Mouse (Mus musculus): ENCODE results near the gene Ephb2. TPM values are rescaled to one million over a fixed set of nuclear protein-coding genes. Genes with fewer than 3 reads are reported as not detected.
A peak's percentile ranks its signal among the peaks of the same experiment; 100 is the strongest.

Gene Ephb2
- polyA plus RNA-seq, 1 experiment from 2014 or later = 8.7 TPM

- H3K36me3 ChIP-seq = no peaks in the 10 kb centered on the region
- H3K4me3 ChIP-seq (replicated peaks) = no peak overlapping the region
- no peaks in the 10 kb centered on the region for H3K9me3 ChIP-seq (replicated peaks)
- no peak for ATAC-seq (replicated peaks; ENCODE audit: low FRiP score)
- H3K4me1 ChIP-seq = peaks cover 88% of the 10 kb centered on the region
- H3K9ac ChIP-seq = no peak overlapping the region
- no peaks in the 10 kb centered on the region for H3K27me3 ChIP-seq
- no peak overlapping the region; the same call in 1 of the 2 replicates for H3K27ac ChIP-seq
- no peak overlapping the region for H3K4me2 ChIP-seq
- 44% methylated on average over 4 of the region's 4 CpGs for WGBS
Observed at GRCm38 (mm10) chr4:136735856-136736255, 99.9 kb downstream of the Ephb2 start.

DNA sequence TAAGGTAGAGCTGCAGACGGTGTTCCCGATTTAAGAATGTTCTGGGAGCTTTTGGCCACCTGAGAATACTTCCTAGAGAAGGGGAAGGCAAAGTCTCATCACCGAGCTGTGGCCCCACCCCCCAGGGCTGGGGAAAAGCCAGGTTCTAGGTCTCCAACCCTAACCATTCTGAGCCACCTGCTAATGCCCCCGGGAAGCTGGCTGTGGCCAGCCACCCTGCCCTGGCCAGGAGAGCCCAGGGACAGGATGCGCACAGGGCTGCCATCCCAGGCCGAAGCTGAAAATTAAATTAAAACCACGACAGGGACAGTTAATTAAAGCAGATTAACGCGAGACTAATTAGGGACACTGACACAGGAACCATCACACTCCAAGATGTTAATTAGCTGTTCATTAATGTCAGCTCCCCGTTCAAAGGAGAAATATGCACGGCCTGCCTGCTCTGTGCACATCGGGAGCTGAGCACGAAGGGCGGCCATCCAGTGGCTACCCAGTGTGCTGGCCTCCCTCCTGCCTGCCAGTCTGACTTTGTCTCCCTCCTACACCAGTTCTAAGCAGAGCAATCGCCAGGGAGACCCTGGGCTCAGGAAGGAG is 101.5 kb downstream of the Ephb2 start:
- no peaks in the 10 kb centered on the region for H3K27me3 ChIP-seq
- H3K4me2 ChIP-seq = no peak overlapping the region
- H3K9me3 ChIP-seq (replicated peaks) = no peaks in the 10 kb centered on the region
- no peak overlapping the region for H3K4me3 ChIP-seq (replicated peaks)
- ATAC-seq (replicated peaks; ENCODE audit: low FRiP score) = no peak
- peaks cover 83% of the 10 kb centered on the region for H3K4me1 ChIP-seq
- H3K9ac ChIP-seq = no peak overlapping the region
- no peak overlapping the region for H3K27ac ChIP-seq
- WGBS = 67% methylated on average over 15 of the region's 15 CpGs
- H3K36me3 ChIP-seq = no peaks in the 10 kb centered on the region

- no peak overlapping the region for H3K9ac ChIP-seq
- H3K27me3 ChIP-seq = no peaks in the 10 kb centered on the region
- 35% methylated on average over 11 of the region's 11 CpGs for WGBS
- H3K9me3 ChIP-seq (replicated peaks) = no peaks in the 10 kb centered on the region
- peak overlapping the region; percentile 86 for H3K27ac ChIP-seq
- H3K4me3 ChIP-seq (replicated peaks) = no peak overlapping the region
- ATAC-seq (replicated peaks; ENCODE audit: low FRiP score) = no peak
- H3K36me3 ChIP-seq = no peaks in the 10 kb centered on the region
- no peak overlapping the region for H3K4me2 ChIP-seq
- H3K4me1 ChIP-seq = peaks cover 78% of the 10 kb centered on the region
Observed at GRCm38 (mm10) chr4:136733217-136733865, 102.4 kb downstream of the Ephb2 start.

DNA sequence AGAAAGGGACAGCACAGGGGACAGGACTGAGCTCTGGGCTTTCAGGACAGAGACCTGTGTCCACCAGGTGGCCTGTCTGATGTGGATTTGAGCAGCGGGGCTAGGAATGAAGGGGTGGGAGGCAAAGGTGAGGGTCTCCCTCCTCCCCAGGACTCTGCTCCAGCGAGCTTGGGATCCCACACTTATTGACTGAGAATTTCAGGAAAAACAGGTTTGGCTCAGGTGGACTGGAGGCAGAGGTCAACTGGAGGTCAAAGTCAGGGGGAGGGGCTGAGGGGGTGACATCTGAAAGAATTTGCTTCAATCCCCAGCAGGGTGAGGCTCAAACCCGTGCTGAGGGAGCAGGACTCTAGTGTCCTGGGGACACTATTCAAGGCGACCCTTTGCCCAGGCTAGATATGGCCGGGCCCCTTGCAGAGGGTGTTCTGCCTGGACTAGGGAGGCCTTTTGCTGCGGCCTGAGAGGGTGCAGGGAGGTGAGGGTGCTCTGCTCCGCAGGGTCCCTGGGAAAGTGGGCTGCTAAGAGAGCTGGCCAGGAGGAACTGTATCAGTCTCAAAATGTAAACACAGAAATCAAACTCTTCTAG is 103.2 kb downstream of the Ephb2 start:
- Histone ChIP-seq H3K9me3 (replicated peaks) (no peaks in the 10 kb centered on the region), H3K27ac (peak overlapping the region; percentile 86), H3K4me3 (replicated peaks) (no peak overlapping the region), H3K36me3 (no peaks in the 10 kb centered on the region), H3K4me1 (peaks cover 78% of the 10 kb centered on the region), H3K9ac (no peak overlapping the region), H3K27me3 (no peaks in the 10 kb centered on the region), H3K4me2 (no peak overlapping the region)
- peak; percentile 31; the same call in 1 of the 2 replicates for ATAC-seq (replicated peaks; ENCODE audit: low FRiP score)
- 39% methylated on average over 7 of the region's 7 CpGs for WGBS

- Histone ChIP-seq H3K4me1 (peaks cover 78% of the 10 kb centered on the region), H3K4me3 (replicated peaks) (no peak overlapping the region), H3K9me3 (replicated peaks) (no peaks in the 10 kb centered on the region), H3K27me3 (no peaks in the 10 kb centered on the region), H3K4me2 (no peak overlapping the region), H3K9ac (no peak overlapping the region), H3K27ac (peak overlapping the region; percentile 72), H3K36me3 (no peaks in the 10 kb centered on the region)
- WGBS = 48% methylated on average over 5 of the region's 5 CpGs
- ATAC-seq (replicated peaks; ENCODE audit: low FRiP score) = no peak
Observed at GRCm38 (mm10) chr4:136731761-136732160, 104.0 kb downstream of the Ephb2 start.

DNA sequence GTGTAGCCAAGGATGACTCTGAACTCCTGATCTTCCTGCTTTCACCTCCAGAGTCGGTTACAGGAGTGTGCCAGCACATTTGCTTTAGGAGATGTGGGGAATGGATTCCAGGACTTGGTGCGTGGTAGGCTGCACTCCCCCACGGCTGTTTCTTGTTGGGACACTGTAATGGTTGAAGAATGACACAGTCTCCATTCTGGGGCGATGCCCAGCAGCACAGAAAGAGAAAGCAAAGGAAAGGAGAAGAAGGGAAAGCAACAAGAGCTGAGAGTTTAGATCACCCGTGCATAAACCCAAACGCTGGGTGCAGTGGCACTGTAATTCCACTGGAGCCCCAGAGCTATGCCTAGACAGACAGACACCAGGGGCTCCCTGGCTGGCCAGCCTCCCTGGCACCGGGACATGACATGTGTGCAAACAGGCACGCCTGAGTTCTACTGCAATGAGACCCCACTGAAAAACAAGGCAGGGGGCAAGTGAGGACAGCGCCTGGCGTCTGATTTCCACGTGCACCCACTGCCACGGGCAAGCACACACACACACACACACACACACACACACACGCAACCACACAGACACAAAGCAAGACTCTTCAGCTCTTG is 104.7 kb downstream of the Ephb2 start:
- H3K4me2 ChIP-seq = no peak overlapping the region
- H3K27ac ChIP-seq = peak overlapping the region; percentile 72
- peaks cover 77% of the 10 kb centered on the region for H3K4me1 ChIP-seq
- 60% methylated on average over 13 of the region's 13 CpGs for WGBS
- H3K27me3 ChIP-seq = no peaks in the 10 kb centered on the region
- H3K9me3 ChIP-seq (replicated peaks) = no peaks in the 10 kb centered on the region
- H3K9ac ChIP-seq = no peak overlapping the region
- no peaks in the 10 kb centered on the region for H3K36me3 ChIP-seq
- no peak for ATAC-seq (replicated peaks; ENCODE audit: low FRiP score)
- H3K4me3 ChIP-seq (replicated peaks) = no peak overlapping the region

DNA sequence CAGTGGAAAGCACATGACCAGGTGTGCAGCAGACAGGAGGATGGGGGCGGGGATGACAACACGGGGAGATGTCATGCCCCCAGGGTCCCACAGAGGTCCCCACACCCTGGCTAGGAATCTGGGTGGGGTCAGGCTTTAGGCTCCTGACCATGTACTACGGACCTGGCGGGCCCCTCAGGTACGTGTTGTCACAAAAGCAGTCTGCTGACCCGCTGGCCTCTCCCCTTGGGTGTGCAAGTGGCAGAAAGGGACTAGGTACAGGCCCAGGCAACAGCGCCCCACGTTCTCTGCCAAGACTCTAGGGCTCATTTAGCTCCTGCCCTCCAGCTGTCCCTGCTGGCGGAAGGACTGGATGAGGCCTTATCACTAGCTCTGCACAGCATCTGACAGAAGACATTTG is 105.3 kb downstream of the Ephb2 start:
- Histone ChIP-seq H3K9me3 (replicated peaks) (no peaks in the 10 kb centered on the region), H3K9ac (no peak overlapping the region), H3K27me3 (no peaks in the 10 kb centered on the region), H3K27ac (peak overlapping the region; percentile 72), H3K4me2 (no peak overlapping the region), H3K4me3 (replicated peaks) (no peak overlapping the region), H3K36me3 (no peaks in the 10 kb centered on the region), H3K4me1 (peaks cover 77% of the 10 kb centered on the region)
- no peak for ATAC-seq (replicated peaks; ENCODE audit: low FRiP score)
- 68% methylated on average over 9 of the region's 9 CpGs for WGBS

DNA sequence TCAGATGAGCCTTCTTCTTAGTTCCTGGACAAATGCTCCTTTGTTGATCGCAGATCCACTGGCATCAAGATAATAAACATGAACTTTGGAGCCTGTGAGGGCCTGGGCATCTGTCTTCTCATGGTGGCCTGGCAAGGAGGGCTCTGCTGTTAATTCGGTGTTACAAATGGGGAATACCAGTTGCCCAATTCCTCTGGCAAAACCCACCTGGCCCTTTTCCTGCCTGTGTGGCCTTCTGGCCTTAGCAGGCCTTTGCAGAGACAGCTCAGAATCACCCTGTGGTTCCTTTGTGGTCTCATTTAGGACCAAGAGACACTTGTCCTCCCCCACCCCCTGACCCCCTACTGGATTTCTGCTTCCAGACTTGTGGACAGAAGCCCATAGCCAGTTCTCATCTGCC is 106.2 kb downstream of the Ephb2 start:
- WGBS = 95% methylated on average over 2 of the region's 2 CpGs
- peaks cover 82% of the 10 kb centered on the region for H3K4me1 ChIP-seq

GRCm38 (mm10) chr4:136726941-136727340 is 108.8 kb downstream of the Ephb2 start:
- no peaks in the 10 kb centered on the region for H3K27me3 ChIP-seq
- no peak overlapping the region for H3K4me3 ChIP-seq (replicated peaks)
- no peaks in the 10 kb centered on the region for H3K36me3 ChIP-seq
- 62% methylated on average over 8 of the region's 8 CpGs for WGBS
- H3K27ac ChIP-seq = peak overlapping the region; percentile 70; the same call in 1 of the 2 replicates
- no peak overlapping the region for H3K9ac ChIP-seq
- peak; percentile 45 for ATAC-seq (replicated peaks; ENCODE audit: low FRiP score)
- H3K4me1 ChIP-seq = peaks cover 77% of the 10 kb centered on the region
- no peak overlapping the region for H3K4me2 ChIP-seq
- H3K9me3 ChIP-seq (replicated peaks) = no peaks in the 10 kb centered on the region

More for the DNA sequence above, 106.2 kb downstream of the Ephb2 start:
- H3K27me3 ChIP-seq = no peaks in the 10 kb centered on the region
- ATAC-seq (replicated peaks; ENCODE audit: low FRiP score) = no peak
- no peaks in the 10 kb centered on the region for H3K9me3 ChIP-seq (replicated peaks)
- no peak overlapping the region for H3K4me3 ChIP-seq (replicated peaks)
- no peak overlapping the region for H3K4me2 ChIP-seq
- H3K9ac ChIP-seq = no peak overlapping the region
- H3K27ac ChIP-seq = no peak overlapping the region
- no peaks in the 10 kb centered on the region for H3K36me3 ChIP-seq

DNA sequence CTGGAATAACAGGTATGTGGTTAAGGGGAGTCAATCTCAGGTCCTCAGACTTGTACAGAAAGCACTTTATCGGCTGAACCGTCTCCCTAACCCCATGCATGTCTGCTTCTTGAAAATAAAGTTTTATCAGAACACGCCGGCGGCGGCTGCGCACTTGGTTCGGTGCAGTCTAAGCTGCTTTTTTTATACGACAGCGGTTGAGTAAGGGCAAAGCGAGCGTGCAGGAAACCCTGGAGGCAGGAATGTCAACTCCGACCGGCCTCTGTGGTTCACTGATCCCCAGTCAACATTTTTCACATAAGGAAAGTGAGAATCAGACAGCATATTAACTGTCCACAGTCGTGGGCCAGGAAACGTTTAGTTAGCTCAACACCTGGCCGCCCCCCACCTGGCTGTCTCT is 111.1 kb downstream of the Ephb2 start:
- no peak overlapping the region for H3K9ac ChIP-seq
- H3K36me3 ChIP-seq = no peaks in the 10 kb centered on the region
- peak overlapping the region; percentile 85 for H3K27ac ChIP-seq
- peak overlapping the region; percentile 44 for H3K4me2 ChIP-seq
- WGBS = 23% methylated on average over 17 of the region's 17 CpGs
- H3K27me3 ChIP-seq = no peaks in the 10 kb centered on the region
- no peaks in the 10 kb centered on the region for H3K9me3 ChIP-seq (replicated peaks)
- H3K4me3 ChIP-seq (replicated peaks) = no peak overlapping the region
- peak; percentile 69 for ATAC-seq (replicated peaks; ENCODE audit: low FRiP score)
- H3K4me1 ChIP-seq = peaks cover 62% of the 10 kb centered on the region

GRCm38 (mm10) chr4:136722361-136723082 is 113.3 kb downstream of the Ephb2 start:
- H3K36me3 ChIP-seq = no peaks in the 10 kb centered on the region
- 57% methylated on average over 17 of the region's 17 CpGs for WGBS
- no peak overlapping the region for H3K4me3 ChIP-seq (replicated peaks)
- H3K4me2 ChIP-seq = no peak overlapping the region
- H3K4me1 ChIP-seq = peaks cover 50% of the 10 kb centered on the region
- no peak overlapping the region for H3K27ac ChIP-seq
- H3K9ac ChIP-seq = no peak overlapping the region
- H3K27me3 ChIP-seq = no peaks in the 10 kb centered on the region
- no peak for ATAC-seq (replicated peaks; ENCODE audit: low FRiP score)
- H3K9me3 ChIP-seq (replicated peaks) = no peaks in the 10 kb centered on the region

- Histone ChIP-seq H3K27ac (no peak overlapping the region), H3K36me3 (no peaks in the 10 kb centered on the region), H3K9ac (no peak overlapping the region), H3K9me3 (replicated peaks) (no peaks in the 10 kb centered on the region), H3K27me3 (no peaks in the 10 kb centered on the region), H3K4me1 (peaks cover 44% of the 10 kb centered on the region), H3K4me3 (replicated peaks) (no peak overlapping the region), H3K4me2 (no peak overlapping the region)
- WGBS = 52% methylated on average over 3 of the region's 3 CpGs
- no peak for ATAC-seq (replicated peaks; ENCODE audit: low FRiP score)
Observed at GRCm38 (mm10) chr4:136721937-136722336, 113.9 kb downstream of the Ephb2 start.
